Mouse (Mus musculus): ENCODE measurements around the gene Gm10639. TPM values are rescaled to one million over a fixed set of nuclear protein-coding genes. Genes with fewer than 3 reads are reported as not detected.

Gm10639 gene
- not detected for polyA plus RNA-seq (2015; fragmentation: Illumina TruSeq; extraction: RNeasy Lipid Tissue Mini Kit (QIAGEN cat#74804); ENCODE audit: insufficient read depth, low read depth, low replicate concordance)

DNA sequence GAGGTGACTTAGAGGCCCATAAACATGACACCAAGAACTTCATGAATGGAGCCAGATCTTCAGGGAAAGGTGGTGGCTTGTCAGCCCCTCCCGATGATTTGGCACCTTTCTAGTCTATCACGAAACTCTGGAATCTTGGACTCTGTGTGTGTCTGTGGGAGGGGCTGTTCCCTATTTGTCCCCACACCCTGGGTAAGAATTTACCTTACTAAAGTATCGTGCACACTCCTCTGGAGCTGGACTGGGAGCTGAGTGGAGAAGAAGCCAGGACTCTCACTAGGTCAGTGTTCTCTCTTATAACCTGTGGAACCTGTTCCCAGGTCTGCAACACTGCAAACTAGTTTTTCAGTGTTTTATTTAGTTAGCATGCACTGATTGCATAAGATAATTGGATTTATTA is at the start of gene Gm10639:
Gene Gm10639, plus strand, starts transcription at position 201 of the 400 bp plus-strand sequence.

GRCm38 (mm10) chr9:78256914-78257313 is 32.8 kb upstream of the Gm10639 start, which contains the start of gene Gm3776:
Gene Gm3776 (plus strand): TSS chr9:78257129.

GRCm38 (mm10) chr9:78314696-78315095 is 25.0 kb downstream of the Gm10639 start, which contains the start of gene Omt2a:
Gene Omt2a (minus strand): TSS chr9:78314796.

DNA sequence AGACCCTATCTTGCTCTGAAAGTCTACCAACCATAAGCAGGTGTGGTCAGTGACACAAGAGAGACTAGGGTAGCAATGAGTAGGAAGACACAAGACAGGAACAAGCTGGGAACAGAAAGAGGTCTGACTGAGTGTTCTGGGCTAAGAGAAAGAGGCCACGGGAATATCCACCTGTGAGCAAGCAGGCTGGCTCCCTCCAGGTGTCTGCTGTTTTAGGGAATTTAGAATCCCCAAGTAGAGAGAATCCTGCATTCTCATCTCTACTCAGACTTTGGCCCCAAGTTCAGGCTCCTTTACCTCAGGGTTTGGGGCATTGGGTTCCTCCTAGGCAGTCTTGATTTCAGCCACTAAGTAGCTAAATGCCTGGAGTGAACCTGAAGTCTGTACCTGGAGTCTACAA is 37.6 kb downstream of the Gm10639 start, which contains the start of gene Omt2b:
Gene Omt2b, plus strand, starts transcription at position 301 of the 400 bp plus-strand sequence.

Other genes with a start within 250 kb of the Gm10639 start
- not detected for gene Gcm1, start 238.0 kb upstream of the Gm10639 start, polyA plus RNA-seq (2015; fragmentation: Illumina TruSeq; extraction: RNeasy Lipid Tissue Mini Kit (QIAGEN cat#74804); ENCODE audit: insufficient read depth, low read depth, low replicate concordance)
- 32.2 TPM for gene Fbxo9, start 180.9 kb upstream of the Gm10639 start, polyA plus RNA-seq (2015; fragmentation: Illumina TruSeq; extraction: RNeasy Lipid Tissue Mini Kit (QIAGEN cat#74804); ENCODE audit: insufficient read depth, low read depth, low replicate concordance)
- 4.0 TPM for gene Ick, start 180.7 kb upstream of the Gm10639 start, polyA plus RNA-seq (2015; fragmentation: Illumina TruSeq; extraction: RNeasy Lipid Tissue Mini Kit (QIAGEN cat#74804); ENCODE audit: insufficient read depth, low read depth, low replicate concordance)
- 5.2 TPM for gene Gsta4, start 107.1 kb upstream of the Gm10639 start, polyA plus RNA-seq (2015; fragmentation: Illumina TruSeq; extraction: RNeasy Lipid Tissue Mini Kit (QIAGEN cat#74804); ENCODE audit: insufficient read depth, low read depth, low replicate concordance)
- not detected for gene Gsta1, start 59.3 kb upstream of the Gm10639 start, polyA plus RNA-seq (2015; fragmentation: Illumina TruSeq; extraction: RNeasy Lipid Tissue Mini Kit (QIAGEN cat#74804); ENCODE audit: insufficient read depth, low read depth, low replicate concordance)
- not detected for gene Gm3776, start 32.8 kb upstream of the Gm10639 start, polyA plus RNA-seq (2015; fragmentation: Illumina TruSeq; extraction: RNeasy Lipid Tissue Mini Kit (QIAGEN cat#74804); ENCODE audit: insufficient read depth, low read depth, low replicate concordance)
- gene Omt2a, start 24.9 kb downstream of the Gm10639 start, polyA plus RNA-seq (2015; fragmentation: Illumina TruSeq; extraction: RNeasy Lipid Tissue Mini Kit (QIAGEN cat#74804); ENCODE audit: insufficient read depth, low read depth, low replicate concordance) = not detected
- gene Omt2b, start 37.7 kb downstream of the Gm10639 start, polyA plus RNA-seq (2015; fragmentation: Illumina TruSeq; extraction: RNeasy Lipid Tissue Mini Kit (QIAGEN cat#74804); ENCODE audit: insufficient read depth, low read depth, low replicate concordance) = not detected
- not detected for gene Gsta2, start 65.9 kb downstream of the Gm10639 start, polyA plus RNA-seq (2015; fragmentation: Illumina TruSeq; extraction: RNeasy Lipid Tissue Mini Kit (QIAGEN cat#74804); ENCODE audit: insufficient read depth, low read depth, low replicate concordance)
- gene Dppa5a, start 78.3 kb downstream of the Gm10639 start, polyA plus RNA-seq (2015; fragmentation: Illumina TruSeq; extraction: RNeasy Lipid Tissue Mini Kit (QIAGEN cat#74804); ENCODE audit: insufficient read depth, low read depth, low replicate concordance) = not detected
- not detected for gene Ooep, start 88.8 kb downstream of the Gm10639 start, polyA plus RNA-seq (2015; fragmentation: Illumina TruSeq; extraction: RNeasy Lipid Tissue Mini Kit (QIAGEN cat#74804); ENCODE audit: insufficient read depth, low read depth, low replicate concordance)
- gene Ddx43, start 105.9 kb downstream of the Gm10639 start, polyA plus RNA-seq (2015; fragmentation: Illumina TruSeq; extraction: RNeasy Lipid Tissue Mini Kit (QIAGEN cat#74804); ENCODE audit: insufficient read depth, low read depth, low replicate concordance) = not detected
- gene Cgas, start 153.3 kb downstream of the Gm10639 start, polyA plus RNA-seq (2015; fragmentation: Illumina TruSeq; extraction: RNeasy Lipid Tissue Mini Kit (QIAGEN cat#74804); ENCODE audit: insufficient read depth, low read depth, low replicate concordance) = 0.54 TPM
- gene Mto1, start 158.3 kb downstream of the Gm10639 start, polyA plus RNA-seq (2015; fragmentation: Illumina TruSeq; extraction: RNeasy Lipid Tissue Mini Kit (QIAGEN cat#74804); ENCODE audit: insufficient read depth, low read depth, low replicate concordance) = 3.2 TPM
- gene Gm17324, start 158.9 kb downstream of the Gm10639 start, polyA plus RNA-seq (2015; fragmentation: Illumina TruSeq; extraction: RNeasy Lipid Tissue Mini Kit (QIAGEN cat#74804); ENCODE audit: insufficient read depth, low read depth, low replicate concordance) = not detected
- gene Eef1a1, start 199.2 kb downstream of the Gm10639 start, polyA plus RNA-seq (2015; fragmentation: Illumina TruSeq; extraction: RNeasy Lipid Tissue Mini Kit (QIAGEN cat#74804); ENCODE audit: insufficient read depth, low read depth, low replicate concordance) = 2,654 TPM